Mouse (Mus musculus): ENCODE data around the gene Lrrc29. TPM values are rescaled to one million over a fixed set of nuclear protein-coding genes. Genes with fewer than 3 reads are reported as not detected.
A peak's percentile ranks its signal among the peaks of the same experiment; 100 is the strongest.

The Lrrc29 gene
- polyA plus RNA-seq, 1 experiment, result 117 TPM

DNA sequence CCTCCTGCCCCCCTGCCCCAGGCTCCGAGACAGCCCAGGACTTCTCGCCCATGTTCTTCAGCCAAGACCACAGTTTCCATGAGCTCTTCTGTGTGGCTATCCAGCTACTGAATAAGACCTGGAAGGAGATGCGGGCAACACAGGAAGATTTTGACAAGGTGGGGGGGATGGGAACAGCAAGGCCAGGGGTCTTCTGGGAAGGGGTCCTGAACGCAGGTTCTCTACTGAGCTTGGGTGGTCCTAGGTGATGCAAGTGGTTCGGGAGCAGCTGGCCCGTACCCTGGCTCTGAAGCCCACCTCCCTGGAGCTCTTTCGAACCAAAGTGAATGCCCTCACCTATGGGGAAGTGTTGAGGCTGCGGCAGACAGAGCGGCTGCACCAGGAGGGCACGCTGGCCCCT, 17.6 kb downstream of the Lrrc29 start:
- no peaks in the 10 kb centered on the region for H3K27me3 ChIP-seq (ENCODE audit: control insufficient read depth, insufficient read depth, low read length)
- TF ChIP-seq CTCF (IDR thresholded peaks at IDR 0.05; ENCODE audit: control insufficient read depth, insufficient read depth, insufficient replicate concordance, low read depth, low read length) (no peak), POLR2A (IDR thresholded peaks at IDR 0.05; ENCODE audit: control insufficient read depth, low read depth, low read length) (no peak)
- H3K4me1 ChIP-seq (ENCODE audit: control insufficient read depth, insufficient read depth, low read length), result peaks cover 7% of the 10 kb centered on the region
- H3K4me3 ChIP-seq (ENCODE audit: control insufficient read depth, low read depth, low read length), result no peak overlapping the region
- H3K27ac ChIP-seq (ENCODE audit: control insufficient read depth, insufficient read depth, low read depth, low read length), result no peak overlapping the region
- no peaks in the 10 kb centered on the region; the same call in 1 of the 2 replicates for H3K36me3 ChIP-seq (ENCODE audit: control insufficient read depth, insufficient read depth, low read length)

DNA sequence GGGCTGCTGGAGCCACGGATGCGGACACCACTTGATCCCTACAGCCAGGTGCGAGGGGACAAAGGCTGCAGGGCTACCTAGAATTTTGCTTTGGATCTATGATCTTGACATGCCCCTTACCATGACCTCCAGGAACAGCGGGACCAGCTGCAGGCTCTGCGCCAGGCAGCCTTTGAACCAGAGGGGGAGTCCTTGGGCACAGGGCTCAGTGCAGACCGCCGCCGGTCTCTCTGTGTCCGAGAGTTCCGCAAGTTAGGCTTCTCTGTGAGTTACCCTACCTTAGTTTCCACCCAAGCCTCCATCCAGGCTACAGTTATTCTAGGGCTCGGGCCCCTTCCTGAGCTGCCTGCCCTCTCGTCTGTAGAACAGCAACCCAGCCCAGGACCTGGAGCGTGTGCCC, 18.4 kb downstream of the Lrrc29 start:
- Histone ChIP-seq H3K27ac (ENCODE audit: control insufficient read depth, insufficient read depth, low read depth, low read length) (no peak overlapping the region), H3K36me3 (ENCODE audit: control insufficient read depth, insufficient read depth, low read length) (no peaks in the 10 kb centered on the region; the same call in 1 of the 2 replicates), H3K4me1 (ENCODE audit: control insufficient read depth, insufficient read depth, low read length) (peaks cover 7% of the 10 kb centered on the region), H3K4me3 (ENCODE audit: control insufficient read depth, low read depth, low read length) (no peak overlapping the region), H3K27me3 (ENCODE audit: control insufficient read depth, insufficient read depth, low read length) (no peaks in the 10 kb centered on the region)
- no peak for TF ChIP-seq CTCF (IDR thresholded peaks at IDR 0.05; ENCODE audit: control insufficient read depth, insufficient read depth, insufficient replicate concordance, low read depth, low read length)
- TF ChIP-seq POLR2A (IDR thresholded peaks at IDR 0.05; ENCODE audit: control insufficient read depth, low read depth, low read length), result no peak

DNA sequence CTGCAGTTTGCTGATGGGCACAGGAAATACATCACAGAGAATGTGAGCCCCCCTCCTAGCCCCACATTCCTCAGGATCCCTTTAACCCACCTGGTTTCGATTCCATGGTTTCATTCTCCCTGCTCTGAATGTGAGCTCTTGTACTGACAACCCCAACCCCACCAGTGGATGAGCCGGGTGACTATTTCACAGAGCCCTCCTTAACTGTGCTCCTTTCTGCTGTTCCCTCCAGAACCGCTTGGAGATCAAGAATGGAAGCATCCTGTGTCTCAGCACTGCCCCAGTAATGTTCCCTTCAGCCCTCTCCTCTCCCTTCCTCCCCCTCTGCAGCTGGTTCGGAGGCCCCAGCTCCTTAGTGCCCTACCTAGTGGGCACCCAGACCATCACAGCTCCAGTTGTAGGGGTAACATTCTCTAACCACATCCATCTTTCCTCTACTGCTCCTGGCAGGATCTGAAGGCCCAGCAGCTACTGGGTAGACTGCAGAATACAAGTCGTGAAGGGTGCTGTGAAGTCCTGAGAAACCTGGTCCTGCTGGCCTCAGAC, 19.9 kb downstream of the Lrrc29 start:
- TF ChIP-seq POLR2A (IDR thresholded peaks at IDR 0.05; ENCODE audit: control insufficient read depth, low read depth, low read length) (no peak), CTCF (IDR thresholded peaks at IDR 0.05; ENCODE audit: control insufficient read depth, insufficient read depth, insufficient replicate concordance, low read depth, low read length) (no peak)
- peaks cover 2% of the 10 kb centered on the region; the same call in 1 of the 2 replicates for H3K36me3 ChIP-seq (ENCODE audit: control insufficient read depth, insufficient read depth, low read length)
- no peaks in the 10 kb centered on the region for H3K27me3 ChIP-seq (ENCODE audit: control insufficient read depth, insufficient read depth, low read length)
- H3K4me1 ChIP-seq (ENCODE audit: control insufficient read depth, insufficient read depth, low read length), result peaks cover 7% of the 10 kb centered on the region
- H3K4me3 ChIP-seq (ENCODE audit: control insufficient read depth, low read depth, low read length), result no peak overlapping the region; the same call in 1 of the 2 replicates
- H3K27ac ChIP-seq (ENCODE audit: control insufficient read depth, insufficient read depth, low read depth, low read length), result no peak overlapping the region

DNA sequence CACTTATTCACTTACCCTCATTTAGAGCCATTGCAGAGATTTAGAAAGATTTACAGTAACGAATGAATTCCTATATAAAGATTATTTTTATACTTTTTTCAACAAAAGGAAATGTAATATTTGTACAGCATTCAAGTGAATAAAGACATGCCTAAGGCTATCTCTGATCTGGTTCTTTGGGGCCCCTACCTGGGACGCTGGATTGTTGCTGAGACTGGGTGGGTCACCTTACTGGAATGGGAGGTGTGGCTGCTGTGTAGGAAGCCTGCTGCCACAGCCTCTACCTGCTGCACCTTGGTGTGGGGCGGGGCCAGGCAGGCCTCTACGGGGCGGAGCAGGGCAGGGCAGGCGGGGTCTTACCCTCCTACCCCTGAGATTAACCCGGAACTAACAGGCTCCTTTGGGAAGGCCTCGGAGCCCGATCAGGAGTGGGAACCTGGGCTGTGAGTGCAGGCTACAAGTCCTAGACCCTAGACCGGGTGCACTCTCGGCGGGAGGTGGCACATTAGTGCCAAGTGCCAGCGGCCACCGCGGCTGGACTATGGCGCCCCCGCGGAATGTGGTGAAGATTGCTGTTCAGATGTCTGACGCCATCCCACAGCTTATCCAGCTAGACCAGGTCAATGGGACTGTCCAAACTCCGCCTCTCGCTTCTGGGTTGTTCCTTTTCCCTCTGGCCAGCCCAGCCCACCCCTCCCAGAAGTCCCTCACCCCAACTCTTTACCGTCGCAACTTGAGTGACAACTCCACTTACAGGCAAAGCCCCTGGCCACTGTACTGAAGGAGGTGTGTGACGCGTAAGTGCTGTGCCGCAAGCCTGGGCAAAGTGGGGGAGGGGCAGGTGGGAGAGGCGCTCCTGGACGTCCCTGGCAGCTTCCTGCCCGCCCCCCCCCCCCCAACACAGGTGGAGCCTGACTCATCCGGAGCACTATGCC, 20.6 kb downstream of the Lrrc29 start, which contains the start of gene Elmo3:
TSS of gene Elmo3 (plus strand) at position 391 of the 935 bp plus-strand sequence.
- Histone ChIP-seq H3K36me3 (ENCODE audit: control insufficient read depth, insufficient read depth, low read length) (peaks cover 2% of the 10 kb centered on the region; the same call in 1 of the 2 replicates), H3K4me3 (ENCODE audit: control insufficient read depth, low read depth, low read length) (peak within 1 kb of the TSS; percentile 57), H3K27me3 (ENCODE audit: control insufficient read depth, insufficient read depth, low read length) (no peaks in the 10 kb centered on the region), H3K27ac (ENCODE audit: control insufficient read depth, insufficient read depth, low read depth, low read length) (0 out of 2 replicates have a peak within 1 kb of the TSS, but pooled peaks have one; percentile 56), H3K4me1 (ENCODE audit: control insufficient read depth, insufficient read depth, low read length) (peaks cover 7% of the 10 kb centered on the region)
- TF ChIP-seq CTCF (IDR thresholded peaks at IDR 0.05; ENCODE audit: control insufficient read depth, insufficient read depth, insufficient replicate concordance, low read depth, low read length), result 0 out of 2 replicates have a peak, but pooled peaks have one; percentile 21
- TF ChIP-seq POLR2A (IDR thresholded peaks at IDR 0.05; ENCODE audit: control insufficient read depth, low read depth, low read length), result peak; percentile 55

DNA sequence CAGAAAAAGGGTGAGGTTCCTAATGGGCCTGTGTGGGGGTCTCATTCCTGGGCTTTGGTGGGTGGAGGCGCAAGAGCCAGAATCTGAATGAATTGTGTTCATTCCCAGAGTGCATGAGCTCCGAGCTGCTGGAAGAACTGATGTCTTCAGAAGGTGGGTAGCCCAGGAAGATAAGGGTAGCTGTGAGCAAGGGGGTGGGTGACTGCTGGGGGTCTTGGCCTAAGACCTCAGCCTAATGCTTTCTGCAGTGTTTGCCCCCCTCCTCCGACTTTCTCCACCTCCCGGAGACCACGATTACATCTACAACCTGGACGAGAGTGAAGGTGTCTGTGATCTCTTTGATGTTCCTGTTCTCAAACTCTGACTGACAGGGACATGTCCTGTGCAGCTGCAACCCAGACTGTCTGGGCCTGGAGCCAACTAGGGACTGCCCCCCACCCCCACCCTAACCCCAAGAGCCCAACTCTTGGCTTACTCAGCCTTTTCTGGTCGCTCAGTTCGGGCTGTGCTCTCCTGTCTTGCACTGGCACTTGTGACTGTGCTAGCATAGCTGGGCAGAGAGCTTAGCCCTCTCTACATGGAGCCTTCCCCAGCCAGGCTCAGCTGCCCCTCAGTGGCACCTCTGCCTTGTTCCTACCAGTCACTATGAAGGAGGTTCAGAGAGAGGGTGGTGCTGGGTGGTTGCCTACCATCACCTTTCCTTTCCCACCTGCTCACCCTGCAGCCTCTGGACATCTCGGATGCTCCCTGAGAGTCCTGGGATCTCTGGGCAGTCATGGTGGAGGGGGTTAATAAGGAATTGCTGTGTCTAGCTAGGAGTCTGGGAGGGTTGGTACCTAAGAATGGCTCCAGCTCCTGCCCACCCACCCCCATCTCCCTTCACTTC, 21.5 kb downstream of the Lrrc29 start:
- TF ChIP-seq POLR2A (IDR thresholded peaks at IDR 0.05; ENCODE audit: control insufficient read depth, low read depth, low read length) (no peak; the same call in 1 of the 2 replicates), CTCF (IDR thresholded peaks at IDR 0.05; ENCODE audit: control insufficient read depth, insufficient read depth, insufficient replicate concordance, low read depth, low read length) (peak; percentile 9; the same call in 1 of the 2 replicates)
- Histone ChIP-seq H3K27me3 (ENCODE audit: control insufficient read depth, insufficient read depth, low read length) (no peaks in the 10 kb centered on the region), H3K36me3 (ENCODE audit: control insufficient read depth, insufficient read depth, low read length) (peaks cover 2% of the 10 kb centered on the region; the same call in 1 of the 2 replicates), H3K4me3 (ENCODE audit: control insufficient read depth, low read depth, low read length) (no peak overlapping the region), H3K4me1 (ENCODE audit: control insufficient read depth, insufficient read depth, low read length) (peaks cover 7% of the 10 kb centered on the region), H3K27ac (ENCODE audit: control insufficient read depth, insufficient read depth, low read depth, low read length) (no peak overlapping the region)

DNA sequence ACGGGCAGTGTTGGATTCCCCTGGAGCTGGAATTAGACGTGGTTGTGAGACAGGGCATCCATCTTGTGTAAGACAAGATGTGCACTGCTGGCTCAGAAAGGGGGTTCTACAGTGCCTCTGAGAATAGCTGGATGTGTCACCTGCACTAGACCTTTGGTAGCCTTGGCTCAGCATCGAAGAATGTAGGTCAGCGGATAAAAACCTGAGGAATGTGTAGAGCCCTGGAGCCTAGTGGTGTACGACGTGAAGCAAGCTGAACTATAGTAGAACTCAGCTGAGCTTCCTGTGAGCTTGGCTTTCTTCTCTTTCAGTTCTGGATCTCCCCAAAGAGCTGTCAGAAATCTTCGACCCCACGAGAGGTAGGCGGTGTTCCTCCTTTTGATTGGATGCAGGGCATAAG, 22.2 kb downstream of the Lrrc29 start:
- no peaks in the 10 kb centered on the region for H3K27me3 ChIP-seq (ENCODE audit: control insufficient read depth, insufficient read depth, low read length)
- H3K4me1 ChIP-seq (ENCODE audit: control insufficient read depth, insufficient read depth, low read length), result peaks cover 8% of the 10 kb centered on the region
- peaks cover 2% of the 10 kb centered on the region; the same call in 1 of the 2 replicates for H3K36me3 ChIP-seq (ENCODE audit: control insufficient read depth, insufficient read depth, low read length)
- TF ChIP-seq CTCF (IDR thresholded peaks at IDR 0.05; ENCODE audit: control insufficient read depth, insufficient read depth, insufficient replicate concordance, low read depth, low read length), result no peak
- TF ChIP-seq POLR2A (IDR thresholded peaks at IDR 0.05; ENCODE audit: control insufficient read depth, low read depth, low read length), result no peak
- H3K27ac ChIP-seq (ENCODE audit: control insufficient read depth, insufficient read depth, low read depth, low read length), result no peak overlapping the region
- H3K4me3 ChIP-seq (ENCODE audit: control insufficient read depth, low read depth, low read length), result no peak overlapping the region

Data from testis, adult 2 months (tissue).